Mouse (Mus musculus): Measurements from ENCODE around the gene Ly6g5c.
A peak's percentile ranks its signal among the peaks of the same experiment; 100 is the strongest.
"Not testable (repeated sequence)": the region's sequence is repeated elsewhere in the genome, so short reads cannot be mapped to it uniquely, and the experiment has no call there.

Ly6g5c gene

GRCm38 (mm10) chr17:35106522-35106921 lies 1.6 kb upstream of the Ly6g5c start:
- no peak for DNase-seq (ENCODE audit: low spot score in 2 of 2)

- DNase-seq (ENCODE audit: low spot score in 2 of 2) = no peak
These were observed 3.7 kb downstream of the Ly6g5c start for GRCm38 (mm10) chr17:35111774-35112173.

- no peak for DNase-seq (ENCODE audit: low spot score in 2 of 2)
These were observed 7.3 kb downstream of the Ly6g5c start, which contains the start of gene Ly6g5b for GRCm38 (mm10) chr17:35115046-35116019. Gene Ly6g5b, minus strand, starts transcription at chr17:35115428.

GRCm38 (mm10) chr17:35120745-35121142 lies 12.7 kb downstream of the Ly6g5c start:
- DNase-seq (ENCODE audit: low spot score in 2 of 2) = peak in 1 of 2 experiments; percentile 33

- peak; percentile 96 to 98 for DNase-seq (ENCODE audit: low spot score in 2 of 2)
These were observed 13.2 kb downstream of the Ly6g5c start, which contains the start of gene Gpank1 for GRCm38 (mm10) chr17:35121143-35121799. Gene Gpank1, plus strand, starts transcription at chr17:35121455.

GRCm38 (mm10) chr17:35121871-35122303 lies 13.8 kb downstream of the Ly6g5c start, which contains the start of gene Csnk2b:
Gene Csnk2b, minus strand, starts transcription at chr17:35122053.
- peak; percentile 58 to 70 for DNase-seq (ENCODE audit: low spot score in 2 of 2)

GRCm38 (mm10) chr17:35123287-35123686 lies 15.2 kb downstream of the Ly6g5c start:
- not testable (repeated sequence) for DNase-seq (ENCODE audit: low spot score in 2 of 2)

- DNase-seq (ENCODE audit: low spot score in 2 of 2) = not testable (repeated sequence)
These were observed 16.3 kb downstream of the Ly6g5c start for GRCm38 (mm10) chr17:35124261-35124896.

GRCm38 (mm10) chr17:35125081-35125480 lies 17.0 kb downstream of the Ly6g5c start:
- no peak for DNase-seq (ENCODE audit: low spot score in 2 of 2)

GRCm38 (mm10) chr17:35125578-35125977 lies 17.5 kb downstream of the Ly6g5c start:
- DNase-seq (ENCODE audit: low spot score in 2 of 2) = no peak

GRCm38 (mm10) chr17:35126206-35126611 lies 18.1 kb downstream of the Ly6g5c start, which contains the start of gene D17H6S53E:
Gene D17H6S53E, plus strand, starts transcription at chr17:35126373.
- DNase-seq (ENCODE audit: low spot score in 2 of 2) = peak; percentile 32 to 66

GRCm38 (mm10) chr17:35127017-35127416 lies 18.9 kb downstream of the Ly6g5c start:
- no peak for DNase-seq (ENCODE audit: low spot score in 2 of 2)

- no peak for DNase-seq (ENCODE audit: low spot score in 2 of 2)
These were observed 20.9 kb downstream of the Ly6g5c start for GRCm38 (mm10) chr17:35128996-35129395.

GRCm38 (mm10) chr17:35131038-35131437 lies 23.0 kb downstream of the Ly6g5c start:
- DNase-seq (ENCODE audit: low spot score in 2 of 2) = no peak

- DNase-seq (ENCODE audit: low spot score in 2 of 2) = no peak
These were observed 23.6 kb downstream of the Ly6g5c start, which contains the start of gene Apom for GRCm38 (mm10) chr17:35131500-35132173. Gene Apom, minus strand, starts transcription at chr17:35132050.

GRCm38 (mm10) chr17:35132174-35132560 lies 24.1 kb downstream of the Ly6g5c start:
- DNase-seq (ENCODE audit: low spot score in 2 of 2) = no peak

GRCm38 (mm10) chr17:35133517-35133916 lies 25.4 kb downstream of the Ly6g5c start:
- no peak for DNase-seq (ENCODE audit: low spot score in 2 of 2)

GRCm38 (mm10) chr17:35134801-35135590 lies 26.9 kb downstream of the Ly6g5c start, which contains the start of gene Bag6:
Gene Bag6, plus strand, starts transcription at chr17:35135178.
- peak; percentile 90 to 92 for DNase-seq (ENCODE audit: low spot score in 2 of 2)

GRCm38 (mm10) chr17:35135591-35136320 lies 27.7 kb downstream of the Ly6g5c start:
- DNase-seq (ENCODE audit: low spot score in 2 of 2) = no peak

Measured in frontal cortex, postnatal 14 days (tissue).